Mouse (Mus musculus) ES-E14 (cell line): ENCODE measurements around the gene Fkbp4. TPM values are rescaled to one million over a fixed set of nuclear protein-coding genes. Genes with fewer than 3 reads are reported as not detected.
"Not testable (repeated sequence)": the region's sequence is repeated elsewhere in the genome, so short reads cannot be mapped to it uniquely, and the experiment has no call there.

Experiments
- DNase-seq: peaks from one replicate; pipeline ENCODE4 v3.0.0-alpha.2; 2013; ENCODE audit warnings: low read depth, low spot score
- H3K27ac ChIP-seq: 2 replicates; pipeline ENCODE4 v1.5.1; 2012; ENCODE audit warnings: low read depth, mild to moderate bottlenecking, low read length, moderate library complexity, mixed read lengths; ENCODE audit not compliant: poor library complexity, insufficient read depth, severe bottlenecking
- H3K36me3 ChIP-seq: 2 replicates; pipeline ENCODE4 v1.6.1; 2012; ENCODE audit warnings: mild to moderate bottlenecking, low read length, moderate library complexity, mixed read lengths; ENCODE audit not compliant: control insufficient read depth, poor library complexity, insufficient read depth, severe bottlenecking
- H3K4me1 ChIP-seq, 2 experiments: fragments of 150-350 bp in 1 of 2; sonication (generic) in 1 of 2; 2 replicates each; pipeline ENCODE4 v1.6.1; 2012; ENCODE audit warnings: low read length in 2 of 2, mild to moderate bottlenecking in 1 of 2, mixed read lengths in 1 of 2; ENCODE audit not compliant: control insufficient read depth in 2 of 2, insufficient read depth in 2 of 2, poor library complexity in 1 of 2
- H3K4me3 ChIP-seq, 2 experiments: fragments of 150-350 bp in 1 of 2; sonication (generic) in 1 of 2; 2 replicates each; pipeline ENCODE4 v1.5.1; 2012; ENCODE audit warnings: low read length in 2 of 2, low read depth in 1 of 2, mild to moderate bottlenecking in 1 of 2, mixed read lengths in 1 of 2; ENCODE audit not compliant: insufficient read depth in 1 of 2, poor library complexity in 1 of 2, severe bottlenecking in 1 of 2
- H3K9ac ChIP-seq: 2 replicates; pipeline ENCODE4 v1.6.1; 2012; ENCODE audit warnings: low read depth, mild to moderate bottlenecking, low read length, mixed read lengths; ENCODE audit not compliant: poor library complexity, insufficient read depth, severe bottlenecking
- H3K9me3 ChIP-seq: fragments of 150-350 bp; sonication (generic); 2 replicates; pipeline ENCODE4 v1.6.1; 2012; ENCODE audit warnings: low read depth, mild to moderate bottlenecking, low read length; ENCODE audit not compliant: control insufficient read depth, insufficient read depth
- CHD2 ChIP-seq: IDR thresholded peaks from 2 replicates; pipeline ENCODE4 v1.6.1; 2014; ENCODE audit warnings: mild to moderate bottlenecking, low read depth, low read length, inconsistent platforms
- HCFC1 ChIP-seq: IDR thresholded peaks from 2 replicates; pipeline ENCODE4 v1.6.1; 2012; ENCODE audit warnings: low read length, inconsistent platforms, borderline replicate concordance; ENCODE audit not compliant: insufficient read depth
- ZC3H11A ChIP-seq: IDR thresholded peaks from 2 replicates; pipeline ENCODE4 v1.6.1; 2012; ENCODE audit warnings: low read depth, mild to moderate bottlenecking, inconsistent platforms, low read length, borderline replicate concordance
- in situ Hi-C, 2 experiments: fragments of 600-800 bp; cut with MboI; formaldehyde crosslinking; loops; one replicate each; pipeline ENCODE4 v1.15.1; 2025; ENCODE audit warnings: low sequenced_read_pairs in 2 of 2, inconsistent platforms in 1 of 2; ENCODE audit not compliant: unreplicated experiment in 2 of 2
- total RNA-seq: library from RNA; depleted of rRNA; stranded (reverse); fragments of 300-350 nt; gene quantifications from 2 replicates; pipeline ENCODE4 v1.2.3, GENCODE M21; 2012; rRNA removed

The Fkbp4 gene
- total RNA-seq, 1 experiment = 396 TPM

DNA sequence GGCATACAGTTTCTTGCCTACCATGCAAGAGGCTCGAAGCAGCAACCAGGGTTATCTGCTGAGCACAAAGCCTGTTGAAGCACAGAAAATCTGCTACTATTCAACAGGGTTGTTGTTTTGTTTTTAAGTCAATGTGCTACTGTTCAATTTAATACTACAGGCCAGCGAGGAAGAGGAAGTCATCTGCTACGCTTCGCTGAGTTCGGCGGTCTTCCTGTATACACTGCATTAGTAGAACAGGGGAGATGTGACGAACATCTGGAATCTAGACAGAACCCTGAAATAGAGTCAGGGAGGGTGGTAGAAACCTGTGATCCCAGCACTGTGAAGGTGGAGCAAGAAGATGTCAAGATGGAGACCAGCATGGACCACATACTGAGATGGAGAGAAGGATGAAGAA lies 54.7 kb downstream of the Fkbp4 start:
- H3K4me1 ChIP-seq = no peaks in the 10 kb centered on the region
- no peak overlapping the region for H3K4me3 ChIP-seq
- no peaks in the 10 kb centered on the region for H3K36me3 ChIP-seq
- in situ Hi-C loops = no loop called here
- H3K9ac ChIP-seq = no peak overlapping the region
- TF ChIP-seq HCFC1 (no peak), CHD2 (no peak), ZC3H11A (no peak)
- H3K27ac ChIP-seq = no peak overlapping the region
- no peak for DNase-seq
- no peaks in the 10 kb centered on the region for H3K9me3 ChIP-seq

DNA sequence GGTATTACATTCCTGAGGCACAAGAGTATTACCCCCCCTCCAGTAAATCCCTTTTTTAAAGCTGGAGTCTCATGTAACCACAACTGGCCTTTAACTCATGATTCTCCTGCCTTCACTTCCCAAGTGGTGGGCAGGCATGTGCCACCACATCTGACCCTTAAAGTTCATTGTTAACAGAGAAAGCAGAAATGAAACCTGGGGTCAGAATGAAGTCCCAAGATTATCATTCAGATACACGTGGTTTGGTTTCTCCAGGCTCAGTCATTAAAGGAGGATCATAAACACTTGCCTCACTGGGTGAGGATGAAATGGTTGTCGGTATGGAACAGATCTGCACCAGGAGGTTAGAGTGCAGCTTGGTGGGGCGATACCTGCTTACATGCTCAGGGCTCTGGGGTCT lies 57.2 kb downstream of the Fkbp4 start:
- no peak overlapping the region for H3K9ac ChIP-seq
- H3K36me3 ChIP-seq = no peaks in the 10 kb centered on the region
- no peaks in the 10 kb centered on the region for H3K4me1 ChIP-seq
- no peak overlapping the region for H3K4me3 ChIP-seq
- no peaks in the 10 kb centered on the region for H3K9me3 ChIP-seq
- in situ Hi-C loops = no loop called here
- H3K27ac ChIP-seq = no peak overlapping the region
- DNase-seq = no peak
- TF ChIP-seq ZC3H11A (no peak), CHD2 (no peak)

DNA sequence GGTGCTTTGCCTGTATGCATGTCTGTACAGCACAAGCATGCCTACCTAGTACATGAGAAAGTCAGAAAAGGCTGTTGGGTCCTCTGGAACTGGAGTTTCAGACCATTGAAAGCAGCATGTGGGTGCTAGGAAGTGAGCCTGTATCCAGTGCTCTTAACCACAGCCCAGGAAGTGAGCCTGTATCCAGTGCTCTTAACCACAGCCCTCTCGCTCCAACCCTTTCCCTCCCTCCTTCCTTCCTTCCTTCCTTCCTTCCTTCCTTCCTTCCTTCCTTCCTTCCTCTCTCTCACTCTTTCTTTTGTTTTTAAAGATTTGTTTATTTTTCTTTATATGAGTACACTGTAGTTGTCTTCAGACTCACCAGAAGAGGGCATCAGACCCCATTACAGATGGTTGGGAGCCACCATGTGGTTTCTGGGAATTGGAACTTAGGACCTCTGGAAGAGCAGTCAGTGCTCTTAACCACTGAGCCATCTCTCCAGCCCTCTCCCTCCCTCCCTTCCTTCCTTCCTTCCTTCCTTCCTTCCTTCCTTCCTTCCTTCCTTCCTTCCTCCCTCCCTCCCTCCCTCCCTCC lies 57.8 kb downstream of the Fkbp4 start:
- H3K4me1 ChIP-seq, H3K9me3 ChIP-seq, H3K4me3 ChIP-seq, in situ Hi-C loops, DNase-seq, H3K9ac ChIP-seq, H3K27ac ChIP-seq, H3K36me3 ChIP-seq: not testable (repeated sequence)

Other genes with a start within 250 kb of the Fkbp4 start
- 5.6 and 6.8 TPM in 2 replicates for gene Tead4, start 137.9 kb downstream of the Fkbp4 start, total RNA-seq
- 10.5 and 11.7 TPM in 2 replicates for gene Tulp3, start 82.8 kb downstream of the Fkbp4 start, total RNA-seq
- 31.1 and 31.9 TPM in 2 replicates for gene Rhno1, start 75.8 kb downstream of the Fkbp4 start, total RNA-seq
- gene Foxm1, start 75.7 kb downstream of the Fkbp4 start, total RNA-seq = 24.1 and 36.4 TPM in 2 replicates
- 0.16 TPM in 1 of 2 replicates, not detected in the other for gene Tex52, start 63.2 kb downstream of the Fkbp4 start, total RNA-seq
- not detected in 2 replicates for gene Gm44596, start 63.2 kb downstream of the Fkbp4 start, total RNA-seq
- gene Nrip2, start 39.4 kb downstream of the Fkbp4 start, total RNA-seq = 0.27 and 0.42 TPM in 2 replicates
- 33.4 and 38.3 TPM in 2 replicates for gene Itfg2, start 13.7 kb downstream of the Fkbp4 start, total RNA-seq
- gene Pzp, start 88.0 kb upstream of the Fkbp4 start, total RNA-seq = 1.7 and 2.5 TPM in 2 replicates
- not detected in 2 replicates for gene A2ml1, start 142.9 kb upstream of the Fkbp4 start, total RNA-seq
- gene Klrb1a, start 184.9 kb upstream of the Fkbp4 start, total RNA-seq = not detected in 2 replicates
- not detected in 2 replicates for gene Clec2h, start 223.7 kb upstream of the Fkbp4 start, total RNA-seq